12 mouse cellular contexts compared by ENCODE assay signal in genomic region chr9:99164664-99165226, GRCm38 (mm10). TPM values are rescaled to one million over a fixed set of nuclear protein-coding genes. Genes with fewer than 3 reads are reported as not detected.
DNase-seq lines count a peak whose midpoint lies in the region; ATAC-seq and TF ChIP-seq lines count a peak whose summit lies in the region.
"Had no signal": no experiment of that assay in that cellular context is flagged by ENCODE, and none has a peak within 500 bp of the region (broad histone marks: within the 10 kb centered on the region; RNA-seq: fewer than 3 reads in every experiment).

No protein-coding gene starts in this region.

- WGBS in forebrain, embryonic 12.5 days = 62% methylated on average over 3 of the region's 3 CpGs
- 67% methylated on average over 3 of the region's 3 CpGs for WGBS in forebrain, embryonic 11.5 days
- WGBS in lung, adult 2 months = 28% methylated on average over 3 of the region's 3 CpGs

- H3K4me1 ChIP-seq in forebrain, embryonic 12.5 days = peaks cover 22% of the 10 kb centered on the region
- peaks cover 9% of the 10 kb centered on the region; the same call in 1 of the 2 replicates for H3K4me1 ChIP-seq in forebrain, embryonic 11.5 days (replicated peaks; ENCODE audit: control insufficient read depth, insufficient read depth, low read length)
- peaks cover 3% of the 10 kb centered on the region; the same call in 1 of the 2 replicates for H3K4me1 ChIP-seq in lung, adult 2 months (ENCODE audit: control insufficient read depth, insufficient read depth, low read length)

- TF ChIP-seq CTCF in lung, adult 2 months (IDR thresholded peaks at IDR 0.05; ENCODE audit: insufficient read depth, low read length) = no peak

- H3K27me3 ChIP-seq in forebrain, embryonic 12.5 days = no peaks in the 10 kb centered on the region
- H3K27me3 ChIP-seq in forebrain, embryonic 11.5 days (ENCODE audit: control insufficient read depth, insufficient read depth, low read length) = no peaks in the 10 kb centered on the region
- H3K27me3 ChIP-seq: limb, embryonic 15.5 days; midbrain, embryonic 13.5 days had no signal

- H3K36me3 ChIP-seq in forebrain, embryonic 12.5 days (replicated peaks) = no peaks in the 10 kb centered on the region
- no peaks in the 10 kb centered on the region for H3K36me3 ChIP-seq in forebrain, embryonic 11.5 days (ENCODE audit: control insufficient read depth, insufficient read depth, low read length)
- H3K36me3 ChIP-seq: limb, embryonic 15.5 days; midbrain, embryonic 13.5 days had no signal

- peak overlapping the region; percentile 39; the same call in 1 of the 2 replicates for H3K27ac ChIP-seq in forebrain, embryonic 12.5 days
- H3K27ac ChIP-seq in forebrain, embryonic 11.5 days (ENCODE audit: low read depth, low read length) = no peak overlapping the region
- H3K27ac ChIP-seq: heart, adult 2 months; limb, embryonic 15.5 days; midbrain, embryonic 13.5 days had no signal

- DNase-seq in forebrain, embryonic 11.5 days (ENCODE audit: low spot score) = no peak
- peak; percentile 52 to 57 for DNase-seq in lung, adult 18-20 months
- no peak for DNase-seq in lung, adult 2 months
- DNase-seq in Muller cell, postnatal 12 days (ENCODE audit: inconsistent ontology term) = peak; percentile 74
- DNase-seq in cerebellum, adult 11-12 months = no peak
- DNase-seq: heart, adult 2 months had no signal

- H3K4me3 ChIP-seq in forebrain, embryonic 12.5 days (replicated peaks) = no peak overlapping the region
- H3K4me3 ChIP-seq in forebrain, embryonic 11.5 days (ENCODE audit: low read depth, low read length) = no peak overlapping the region
- H3K4me3 ChIP-seq in lung, adult 2 months (replicated peaks; ENCODE audit: extremely low read depth, low read depth, low read length) = no peak overlapping the region
- H3K4me3 ChIP-seq: erythroblast, embryonic 14.5 days; heart, adult 2 months; limb, embryonic 15.5 days; midbrain, embryonic 13.5 days had no signal

- TF ChIP-seq POLR2A in lung, adult 2 months (IDR thresholded peaks at IDR 0.05; ENCODE audit: borderline replicate concordance, extremely low read depth, low read depth, low read length) = no peak

- H3K4me2 ChIP-seq in forebrain, embryonic 12.5 days = no peak overlapping the region
- H3K4me2 ChIP-seq in forebrain, embryonic 11.5 days (ENCODE audit: low read depth, low read length, severe bottlenecking) = no peak overlapping the region
- H3K4me2 ChIP-seq: limb, embryonic 15.5 days had no signal

- no peak for ATAC-seq in forebrain, embryonic 12.5 days (ENCODE audit: low FRiP score)
- ATAC-seq in forebrain, embryonic 11.5 days (replicated peaks; ENCODE audit: low FRiP score) = no peak
- peak; percentile 72 to 80 for ATAC-seq in hematopoietic stem cell, adult 5-6 weeks (replicated peaks in 1 of 2; ENCODE audit: insufficient read depth in 1 of 2, low FRiP score in 2 of 2, low TSS enrichment in 1 of 2, low read depth in 1 of 2, poor library complexity in 2 of 2, severe bottlenecking in 2 of 2)
- ATAC-seq in frontal cortex, adult (ENCODE audit: low TSS enrichment) = no peak

- no peak overlapping the region for H3K9ac ChIP-seq in forebrain, embryonic 12.5 days
- H3K9ac ChIP-seq in forebrain, embryonic 11.5 days (ENCODE audit: low read length) = no peak overlapping the region
- H3K9ac ChIP-seq: limb, embryonic 15.5 days; midbrain, embryonic 13.5 days had no signal

- no peaks in the 10 kb centered on the region for H3K9me3 ChIP-seq in forebrain, embryonic 12.5 days
- no peaks in the 10 kb centered on the region for H3K9me3 ChIP-seq in forebrain, embryonic 11.5 days (ENCODE audit: control insufficient read depth, low read length)
- H3K9me3 ChIP-seq: limb, embryonic 15.5 days; midbrain, embryonic 13.5 days had no signal

RNA-seq across cellular contexts. Expression of gene Pik3cb, which starts 24.3 kb away (rescaled TPM):
- 3.5 and 3.7 TPM in 2 replicates for polyA plus RNA-seq in forebrain, embryonic 12.5 days (2016; fragmentation: Nextera tagmentation; extraction: Ambion mirVana)
- 1.6 and 1.7 TPM in 2 replicates for polyA plus RNA-seq in forebrain, embryonic 11.5 days (2014; fragmentation: Nextera tagmentation; extraction: Ambion mirVana)
- 6.4 and 11.1 TPM in 2 replicates for polyA plus RNA-seq in lung, adult 2 months (2012; rRNA removed)
- total RNA-seq in hematopoietic stem cell, adult 5-6 weeks (2017) = 4.2 and 5.3 TPM in 2 replicates

Comparison
In these comparisons a context has a peak if more than half of its experiments do, and no peak if none do; other contexts are left out.
1. DNase-seq: peak in lung, adult 18-20 months (2 of 2) and Muller cell, postnatal 12 days (single experiment); none in forebrain, embryonic 11.5 days (single experiment), lung, adult 2 months (single experiment) and cerebellum, adult 11-12 months (single experiment).
2. ATAC-seq: peak in hematopoietic stem cell, adult 5-6 weeks (2 of 2); none in forebrain, embryonic 12.5 days (single experiment), forebrain, embryonic 11.5 days (single experiment) and frontal cortex, adult (single experiment).